Mouse (Mus musculus): Measurements from ENCODE around the gene Gm9508. TPM values are rescaled to one million over a fixed set of nuclear protein-coding genes. Genes with fewer than 3 reads are reported as not detected.

The Gm9508 gene
- polyA plus RNA-seq (2017; shearing (Covaris generic)) = not detected

DNA sequence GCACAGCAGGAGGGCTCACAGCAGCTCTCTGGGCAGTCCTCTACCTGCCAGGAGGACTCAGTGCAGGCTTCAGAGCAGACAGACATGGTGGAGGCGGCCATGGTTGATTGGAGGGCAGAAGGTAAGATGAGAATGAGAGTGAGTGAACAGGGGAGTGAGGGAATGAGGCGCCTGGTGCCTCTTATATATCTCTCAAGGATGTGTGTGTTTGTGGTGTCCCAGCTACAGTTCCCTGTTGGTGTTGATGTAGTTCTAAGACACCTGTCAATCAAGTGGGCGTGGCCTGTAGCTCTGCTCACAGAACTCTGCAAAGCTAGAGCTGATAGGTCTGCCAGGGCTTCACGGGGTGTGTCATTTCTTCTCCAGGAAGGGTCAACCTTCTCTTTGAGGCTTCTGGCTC lies at the start of gene Gm9508:
Gene Gm9508, minus strand, starts transcription at position 101 of the 400 bp plus-strand sequence.

DNA sequence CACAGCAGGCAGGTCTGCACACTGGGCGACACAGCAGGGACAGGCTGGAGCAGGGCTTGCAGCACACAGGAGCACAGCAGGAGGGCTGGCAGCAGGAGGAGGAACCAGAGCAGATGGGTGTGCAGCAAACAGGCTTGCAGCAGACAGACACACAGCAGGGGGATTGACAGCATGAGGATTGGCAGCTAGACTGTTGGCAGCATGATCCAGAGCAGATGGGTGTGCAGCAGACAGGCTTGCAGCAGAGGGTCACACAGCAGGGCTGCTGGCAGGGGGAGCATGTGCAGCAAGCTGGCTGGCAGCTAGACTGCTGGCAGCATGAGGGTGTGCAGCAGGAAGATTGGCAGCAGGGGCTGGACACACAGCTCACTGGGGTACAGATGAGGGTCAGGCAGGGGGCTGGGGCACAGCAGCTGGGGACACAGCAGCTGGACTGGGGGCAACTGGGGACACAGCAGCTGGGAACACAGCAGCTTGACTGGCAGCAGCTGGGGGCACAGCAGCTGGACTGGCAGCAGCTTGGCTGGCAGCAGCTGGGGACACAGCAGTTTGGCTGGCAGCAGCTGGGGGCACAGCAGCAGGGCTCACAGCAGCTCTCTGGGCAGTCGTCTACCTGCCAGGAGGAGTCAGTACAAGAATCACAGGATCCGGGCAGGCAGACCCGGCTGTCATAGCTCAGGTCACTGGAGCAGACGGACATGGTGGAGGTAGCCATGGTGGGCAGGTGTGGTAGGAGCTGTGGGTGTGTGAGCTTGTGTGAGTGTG lies 45.1 kb upstream of the Gm9508 start, which contains the start of gene Gm18596:
Gene Gm18596, minus strand, starts transcription at position 715 of the 765 bp plus-strand sequence.

DNA sequence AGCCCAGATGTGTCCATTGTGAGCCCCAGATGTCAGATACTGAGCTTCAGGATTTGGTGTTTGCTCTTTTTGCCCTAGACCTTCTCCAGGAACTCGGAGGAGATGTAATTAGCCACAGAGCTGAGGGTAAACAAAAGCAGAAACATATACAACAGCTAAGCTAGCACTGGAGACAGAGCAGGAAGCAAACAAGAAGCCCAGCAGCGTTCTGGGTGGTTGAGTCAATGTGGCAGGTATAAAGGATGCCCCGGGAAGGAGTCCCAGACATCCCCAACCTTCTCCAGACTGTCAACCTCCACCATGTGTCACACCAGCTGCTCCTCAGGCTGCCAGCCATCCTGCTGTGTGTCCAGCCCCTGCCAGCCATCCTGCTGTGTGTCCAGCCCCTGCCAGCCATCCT lies 29.2 kb upstream of the Gm9508 start, which contains the start of gene Gm10100:
Gene Gm10100, plus strand, starts transcription at position 301 of the 400 bp plus-strand sequence.

DNA sequence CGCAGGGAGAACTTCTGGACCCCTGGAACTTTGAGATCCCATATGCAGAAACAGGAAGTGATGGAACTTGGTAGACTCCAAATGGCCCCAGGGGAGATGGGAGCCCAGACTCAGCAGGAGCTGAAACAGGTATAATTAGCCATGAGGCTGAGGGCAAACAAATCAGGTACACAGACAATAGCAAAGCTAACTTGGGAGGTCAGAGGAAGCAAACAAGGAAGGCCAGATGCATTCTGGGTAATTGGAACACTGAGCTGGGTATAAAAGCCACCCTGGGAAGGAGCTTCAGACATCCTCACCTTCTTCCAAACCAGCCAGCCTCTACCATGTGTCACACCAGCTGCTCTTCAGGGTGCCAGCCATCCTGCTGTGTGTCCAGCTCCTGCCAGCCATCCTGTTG lies 23.3 kb upstream of the Gm9508 start, which contains the start of gene Krtap12-1:
Gene Krtap12-1, plus strand, starts transcription at position 301 of the 400 bp plus-strand sequence.

DNA sequence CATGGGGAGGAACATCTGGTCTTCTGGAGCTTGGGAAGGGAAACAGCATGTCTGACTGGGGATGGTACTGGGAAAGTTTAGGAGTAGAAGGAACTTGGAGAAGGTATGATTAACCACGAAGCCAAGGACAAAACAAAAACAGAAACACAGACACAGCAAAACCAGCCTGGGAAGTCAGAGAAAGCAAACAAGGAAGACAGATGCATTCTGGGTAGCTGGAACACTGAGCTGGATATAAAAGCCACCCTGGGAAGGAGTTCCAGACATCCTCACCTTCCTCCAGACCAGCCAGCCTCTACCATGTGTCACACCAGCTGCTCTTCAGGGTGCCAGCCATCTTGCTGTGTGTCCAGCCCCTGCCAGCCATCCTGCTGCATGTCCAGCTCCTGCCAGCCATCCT lies 18.5 kb upstream of the Gm9508 start, which contains the start of gene Gm10142:
Gene Gm10142, plus strand, starts transcription at position 301 of the 400 bp plus-strand sequence.

DNA sequence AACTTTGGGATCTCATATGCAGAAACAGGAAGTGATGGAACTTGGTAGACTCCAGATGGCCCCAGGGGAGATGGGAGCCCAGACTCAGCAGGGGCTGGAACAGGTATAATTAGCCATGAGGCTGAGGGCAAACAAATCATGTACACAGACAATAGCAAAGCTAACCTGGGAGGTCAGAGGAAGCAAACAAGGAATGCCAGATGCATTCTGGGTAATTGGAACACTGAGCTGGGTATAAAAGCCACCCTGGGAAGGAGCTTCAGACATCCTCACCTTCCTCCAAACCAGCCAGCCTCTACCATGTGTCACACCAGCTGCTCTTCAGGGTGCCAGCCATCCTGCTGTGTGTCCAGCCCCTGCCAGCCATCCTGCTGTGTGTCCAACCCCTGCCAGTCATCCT lies 14.1 kb upstream of the Gm9508 start, which contains the start of gene Gm10024:
Gene Gm10024, plus strand, starts transcription at position 301 of the 400 bp plus-strand sequence.

DNA sequence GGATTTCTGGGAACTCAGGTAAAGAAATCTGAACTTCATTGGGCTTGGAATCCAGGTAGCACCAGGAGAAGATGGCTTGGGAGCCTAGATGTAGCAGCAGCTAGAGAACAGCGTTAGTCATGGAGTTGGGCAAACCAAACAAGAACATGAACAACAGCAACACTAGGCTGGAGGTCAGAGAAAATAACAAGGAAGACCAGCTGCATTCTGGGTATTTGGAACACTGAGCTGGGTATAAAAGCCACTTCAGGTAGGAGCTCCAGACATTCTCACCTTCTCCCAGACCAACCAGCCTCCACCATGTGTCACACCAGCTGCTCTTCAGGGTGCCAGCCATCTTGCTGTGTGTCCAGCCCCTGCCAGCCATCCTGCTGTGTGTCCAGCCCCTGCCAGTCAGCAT lies 9.3 kb upstream of the Gm9508 start, which contains the start of gene Gm10272:
Gene Gm10272, plus strand, starts transcription at position 301 of the 400 bp plus-strand sequence.

DNA sequence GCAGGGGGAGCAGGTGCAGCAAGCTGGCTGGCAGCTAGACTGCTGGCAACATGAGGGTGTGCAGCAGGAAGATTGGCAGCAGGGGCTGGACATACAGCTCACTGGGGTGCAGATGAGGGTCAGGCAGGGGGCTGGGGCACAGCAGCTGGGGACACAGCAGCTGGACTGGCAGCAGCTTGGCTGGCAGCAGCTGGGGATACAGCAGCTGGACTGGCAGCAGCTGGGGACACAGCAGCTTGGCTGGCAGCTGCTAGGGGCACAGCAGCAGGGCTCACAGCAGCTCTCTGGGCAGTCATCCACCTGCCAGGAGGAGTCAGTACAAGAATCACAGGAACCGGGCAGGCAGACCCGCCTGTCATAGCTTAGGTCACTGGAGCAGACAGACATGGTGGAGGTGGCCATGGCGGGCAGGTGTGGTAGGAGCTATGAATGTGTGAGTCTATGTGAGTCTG lies 6.7 kb downstream of the Gm9508 start, which contains the start of gene Gm19402:
Gene Gm19402, minus strand, starts transcription at position 402 of the 452 bp plus-strand sequence.

DNA sequence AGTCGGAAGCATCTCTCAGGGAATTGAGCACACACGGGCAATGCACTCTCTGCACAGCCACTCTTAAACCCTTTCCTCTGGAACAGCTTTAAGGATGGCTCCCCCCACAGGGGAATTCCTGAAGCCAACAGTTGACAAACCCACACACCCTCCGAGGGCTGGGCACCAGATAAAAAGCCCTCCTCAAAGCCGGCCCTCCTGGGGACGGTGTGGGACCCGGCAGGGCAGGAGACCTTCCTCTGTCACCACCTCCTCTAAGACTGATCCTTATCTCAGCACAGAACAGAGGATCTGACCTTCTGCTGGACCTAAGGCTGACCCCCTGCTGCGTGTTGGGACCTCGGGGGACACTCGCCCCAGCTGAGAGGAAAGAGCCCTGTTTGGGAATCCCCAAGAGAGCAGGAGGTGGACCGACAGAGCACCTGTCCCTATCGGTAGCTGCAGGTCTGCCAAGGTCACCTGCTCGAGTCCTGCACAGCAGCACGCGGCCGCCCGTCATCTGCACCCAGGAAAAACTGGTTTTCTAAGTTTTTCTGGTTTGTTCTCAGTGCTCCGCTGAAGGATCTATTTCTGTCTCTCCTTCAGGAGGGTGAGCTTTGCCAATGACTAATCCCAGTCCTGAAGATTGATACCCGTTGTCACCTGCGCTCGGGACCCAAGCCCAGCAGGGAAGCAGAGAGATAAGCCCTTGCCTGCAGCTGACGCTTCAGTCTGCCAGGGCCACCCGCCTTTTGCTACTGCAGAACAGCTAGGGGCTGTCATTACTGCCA lies 11.0 kb downstream of the Gm9508 start, which contains the start of gene Tspear:
Gene Tspear, plus strand, starts transcription at position 675 of the 770 bp plus-strand sequence.

Other genes with a start within 250 kb of the Gm9508 start
- gene Fam207a, start 181.4 kb downstream of the Gm9508 start, polyA plus RNA-seq (2017; shearing (Covaris generic)) = 27.1 TPM
- gene Itgb2, start 167.0 kb downstream of the Gm9508 start, polyA plus RNA-seq (2017; shearing (Covaris generic)) = 617 TPM
- 91.7 TPM for gene Pttg1ip, start 115.5 kb downstream of the Gm9508 start, polyA plus RNA-seq (2017; shearing (Covaris generic))
- gene Sumo3, start 91.1 kb downstream of the Gm9508 start, polyA plus RNA-seq (2017; shearing (Covaris generic)) = 96.7 TPM
- gene Gm49325, start 91.0 kb downstream of the Gm9508 start, polyA plus RNA-seq (2017; shearing (Covaris generic)) = not detected
- gene Ube2g2, start 75.0 kb downstream of the Gm9508 start, polyA plus RNA-seq (2017; shearing (Covaris generic)) = 65.3 TPM
- 0.37 TPM for gene Tspear, start 10.7 kb downstream of the Gm9508 start, polyA plus RNA-seq (2017; shearing (Covaris generic))
- gene Gm19402, start 6.5 kb downstream of the Gm9508 start, polyA plus RNA-seq (2017; shearing (Covaris generic)) = not detected
- gene Gm10272, start 9.4 kb upstream of the Gm9508 start, polyA plus RNA-seq (2017; shearing (Covaris generic)) = not detected
- gene Gm10024, start 14.2 kb upstream of the Gm9508 start, polyA plus RNA-seq (2017; shearing (Covaris generic)) = not detected
- not detected for gene Gm10142, start 18.6 kb upstream of the Gm9508 start, polyA plus RNA-seq (2017; shearing (Covaris generic))
- not detected for gene Krtap12-1, start 23.4 kb upstream of the Gm9508 start, polyA plus RNA-seq (2017; shearing (Covaris generic))
- not detected for gene Gm10100, start 29.3 kb upstream of the Gm9508 start, polyA plus RNA-seq (2017; shearing (Covaris generic))
- not detected for gene Gm18596, start 45.4 kb upstream of the Gm9508 start, polyA plus RNA-seq (2017; shearing (Covaris generic))
- not detected for gene Gm9736, start 54.1 kb upstream of the Gm9508 start, polyA plus RNA-seq (2017; shearing (Covaris generic))
- gene Gm3233, start 62.4 kb upstream of the Gm9508 start, polyA plus RNA-seq (2017; shearing (Covaris generic)) = not detected
- gene Gm3238, start 74.1 kb upstream of the Gm9508 start, polyA plus RNA-seq (2017; shearing (Covaris generic)) = not detected
- gene Gm7138, start 79.7 kb upstream of the Gm9508 start, polyA plus RNA-seq (2017; shearing (Covaris generic)) = not detected
- not detected for gene Gm3250, start 85.3 kb upstream of the Gm9508 start, polyA plus RNA-seq (2017; shearing (Covaris generic))
- gene Gm7137, start 91.0 kb upstream of the Gm9508 start, polyA plus RNA-seq (2017; shearing (Covaris generic)) = not detected
- not detected for gene Gm9639, start 97.8 kb upstream of the Gm9508 start, polyA plus RNA-seq (2017; shearing (Covaris generic))
- not detected for gene Gm19668, start 101.9 kb upstream of the Gm9508 start, polyA plus RNA-seq (2017; shearing (Covaris generic))
- not detected for gene Gm9507, start 114.6 kb upstream of the Gm9508 start, polyA plus RNA-seq (2017; shearing (Covaris generic))
- not detected for gene Gm2696, start 117.4 kb upstream of the Gm9508 start, polyA plus RNA-seq (2017; shearing (Covaris generic))
- gene Krtap10-4, start 129.9 kb upstream of the Gm9508 start, polyA plus RNA-seq (2017; shearing (Covaris generic)) = not detected
- gene Krtap10-10, start 138.7 kb upstream of the Gm9508 start, polyA plus RNA-seq (2017; shearing (Covaris generic)) = not detected
- not detected for gene Gm36176, start 149.6 kb upstream of the Gm9508 start, polyA plus RNA-seq (2017; shearing (Covaris generic))
- not detected for gene Gm10318, start 155.6 kb upstream of the Gm9508 start, polyA plus RNA-seq (2017; shearing (Covaris generic))
- not detected for gene Gm3285, start 164.7 kb upstream of the Gm9508 start, polyA plus RNA-seq (2017; shearing (Covaris generic))
- gene Lrrc3, start 205.3 kb upstream of the Gm9508 start, polyA plus RNA-seq (2017; shearing (Covaris generic)) = 0.32 TPM